Mouse (Mus musculus) megakaryocyte, embryonic 14.5 days (primary cell): ENCODE data around the gene Abcg1.

Experiments
- FLI1 ChIP-seq: IDR thresholded peaks from 2 replicates; pipeline ENCODE4 v1.6.1; 2012; ENCODE audit warnings: low read length, inconsistent platforms, mixed read lengths
- GATA1 ChIP-seq: IDR thresholded peaks from 3 replicates; pipeline ENCODE4 v1.6.1; 2012; ENCODE audit warnings: mixed read lengths, low read length, inconsistent platforms, borderline replicate concordance

DNA sequence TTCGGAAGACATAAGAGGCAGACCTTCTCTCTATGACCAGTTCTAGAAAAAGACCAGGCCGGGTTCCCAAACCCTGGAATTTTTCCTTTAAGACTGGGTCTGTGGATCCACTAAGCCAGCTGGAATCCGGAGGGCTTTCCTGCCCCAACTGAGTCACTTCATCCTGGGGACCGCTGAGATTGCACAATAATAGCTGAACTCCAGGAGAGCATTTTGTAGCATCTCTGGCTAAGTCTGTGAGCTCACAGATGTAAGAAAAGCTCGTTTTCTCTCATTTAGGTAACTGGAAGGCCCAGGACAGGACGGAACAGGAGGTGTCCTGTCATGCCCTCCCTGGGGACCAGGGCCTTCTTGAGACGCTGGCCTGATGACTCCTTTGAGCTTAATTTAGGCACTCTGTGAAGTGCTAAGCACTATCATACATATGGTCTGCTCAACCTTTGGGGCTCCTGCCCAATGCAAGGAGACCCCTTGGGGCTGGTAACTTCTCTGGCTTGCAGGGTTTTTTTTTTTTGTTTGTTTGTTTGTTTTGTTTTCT is 16.6 kb downstream of the Abcg1 start:
- TF ChIP-seq GATA1 (no peak), FLI1 (no peak)
